Mouse (Mus musculus) limb, embryonic 13.5 days (tissue): ENCODE measurements around the gene Fggy. TPM values are rescaled to one million over a fixed set of nuclear protein-coding genes. Genes with fewer than 3 reads are reported as not detected.
A peak's percentile ranks its signal among the peaks of the same experiment; 100 is the strongest.

Experiments
- ATAC-seq: fragments of 200-750 bp; cut with Nextera tagmentation; 2 replicates; pipeline ENCODE4 v1.8.0; 2017; ENCODE audit warnings: low read depth, moderate number of reproducible peaks, moderate TSS enrichment; ENCODE audit not compliant: low FRiP score
- H3K27ac ChIP-seq: fragments of 300-500 bp; sonication (generic); 2 replicates; pipeline ENCODE4 v1.5.1; 2015; ENCODE audit warnings: inconsistent platforms, mild to moderate bottlenecking, moderate library complexity
- H3K27me3 ChIP-seq: fragments of 300-500 bp; sonication (generic); 2 replicates; pipeline ENCODE4 v1.6.1; 2015; ENCODE audit warnings: mild to moderate bottlenecking, inconsistent platforms
- H3K36me3 ChIP-seq: fragments of 300-500 bp; sonication (generic); 2 replicates; pipeline ENCODE4 v1.6.1; 2015; ENCODE audit warnings: inconsistent platforms, mild to moderate bottlenecking, moderate library complexity
- H3K4me1 ChIP-seq: fragments of 300-500 bp; sonication (generic); 2 replicates; pipeline ENCODE4 v1.6.1; 2015; ENCODE audit warnings: inconsistent platforms
- H3K4me2 ChIP-seq: fragments of 300-500 bp; sonication (generic); replicated peaks from 2 replicates; pipeline ENCODE4 v1.6.1; 2015; ENCODE audit warnings: inconsistent platforms, mild to moderate bottlenecking, moderate library complexity
- H3K4me3 ChIP-seq: fragments of 300-500 bp; sonication (generic); 2 replicates; pipeline ENCODE4 v1.5.1; 2015; ENCODE audit warnings: moderate library complexity, mild to moderate bottlenecking, inconsistent platforms
- H3K9ac ChIP-seq: fragments of 300-500 bp; sonication (generic); 2 replicates; pipeline ENCODE4 v1.6.1; 2015; ENCODE audit warnings: mild to moderate bottlenecking, inconsistent platforms
- H3K9me3 ChIP-seq: fragments of 300-500 bp; sonication (generic); 2 replicates; pipeline ENCODE4 v1.6.1; 2016; ENCODE audit warnings: inconsistent platforms
- WGBS: fragments of 180-500 bp; shearing (Covaris S2); methylation state at CpG from one replicate; pipeline ENCODE4 v1.1.7; 2015; 5-methylcytosine and 5-hydroxymethylcytosine counted together
- polyA plus RNA-seq: library from polyadenylated mRNA; unstranded; fragments of >200 nt; fragmentation: Nextera tagmentation; extraction: Ambion mirVana; gene quantifications from 2 replicates; pipeline ENCODE4 v1.2.1, GENCODE M21; 2015

The Fggy gene
- polyA plus RNA-seq, 1 experiment from 2014 or later: 8.3 TPM

GRCm38 (mm10) chr4:95934384-95935035, 377.2 kb downstream of the Fggy start:
- no peaks in the 10 kb centered on the region for H3K36me3 ChIP-seq
- H3K4me2 ChIP-seq: no peak overlapping the region
- peak overlapping the region; percentile 15; the same call in 1 of the 2 replicates for H3K27ac ChIP-seq
- peaks cover 12% of the 10 kb centered on the region; the same call in 1 of the 2 replicates for H3K4me1 ChIP-seq
- H3K9ac ChIP-seq: no peak overlapping the region
- H3K4me3 ChIP-seq: no peak overlapping the region
- H3K9me3 ChIP-seq: no peaks in the 10 kb centered on the region
- ATAC-seq: peak; percentile 51; the same call in 1 of the 2 replicates
- H3K27me3 ChIP-seq: no peaks in the 10 kb centered on the region
- 50% methylated on average over 4 of the region's 4 CpGs for WGBS

GRCm38 (mm10) chr4:95938701-95939100, 381.4 kb downstream of the Fggy start:
- no peak for ATAC-seq
- Histone ChIP-seq H3K9ac (no peak overlapping the region), H3K4me3 (no peak overlapping the region), H3K4me1 (peaks cover 11% of the 10 kb centered on the region; the same call in 1 of the 2 replicates), H3K36me3 (no peaks in the 10 kb centered on the region), H3K27ac (no peak overlapping the region), H3K9me3 (no peaks in the 10 kb centered on the region), H3K27me3 (no peaks in the 10 kb centered on the region), H3K4me2 (no peak overlapping the region)
- WGBS: 77% methylated on average over 3 of the region's 3 CpGs

- 49% methylated on average over 1 of the region's 1 CpGs for WGBS
- H3K27ac ChIP-seq: no peak overlapping the region
- no peaks in the 10 kb centered on the region for H3K4me1 ChIP-seq
- H3K4me2 ChIP-seq: no peak overlapping the region
- no peaks in the 10 kb centered on the region for H3K9me3 ChIP-seq
- H3K36me3 ChIP-seq: no peaks in the 10 kb centered on the region
- H3K27me3 ChIP-seq: no peaks in the 10 kb centered on the region
- ATAC-seq: peak; percentile 28; the same call in 1 of the 2 replicates
- H3K4me3 ChIP-seq: no peak overlapping the region
- no peak overlapping the region for H3K9ac ChIP-seq
These were observed 390.6 kb downstream of the Fggy start for GRCm38 (mm10) chr4:95947896-95948295.

DNA sequence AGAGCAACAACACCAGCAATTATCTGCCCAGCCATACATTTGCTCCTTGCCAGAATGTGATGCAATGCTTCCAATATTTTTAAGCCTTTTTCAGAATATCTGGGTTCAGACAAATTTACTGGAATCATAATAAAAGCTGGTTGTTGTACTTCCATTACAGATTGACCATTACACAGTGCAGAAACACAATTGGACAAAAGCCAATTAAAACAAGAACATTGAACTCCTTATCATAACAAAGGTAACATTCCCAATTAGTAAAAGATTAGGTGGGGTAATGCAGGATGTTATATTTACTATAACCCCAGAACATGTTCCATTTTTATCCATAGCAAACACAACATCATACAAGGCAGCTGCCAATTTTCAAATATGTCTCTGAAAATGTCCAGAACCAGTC, 396.0 kb downstream of the Fggy start:
- H3K27ac ChIP-seq: no peak overlapping the region
- no peaks in the 10 kb centered on the region for H3K36me3 ChIP-seq
- H3K9me3 ChIP-seq: 0 out of 2 replicates have a peak, but pooled peaks cover 3% of the 10 kb centered on the region
- no peak for ATAC-seq
- H3K27me3 ChIP-seq: no peaks in the 10 kb centered on the region
- no peak overlapping the region for H3K4me3 ChIP-seq
- no peaks in the 10 kb centered on the region for H3K4me1 ChIP-seq
- no peak overlapping the region for H3K4me2 ChIP-seq
- H3K9ac ChIP-seq: no peak overlapping the region

DNA sequence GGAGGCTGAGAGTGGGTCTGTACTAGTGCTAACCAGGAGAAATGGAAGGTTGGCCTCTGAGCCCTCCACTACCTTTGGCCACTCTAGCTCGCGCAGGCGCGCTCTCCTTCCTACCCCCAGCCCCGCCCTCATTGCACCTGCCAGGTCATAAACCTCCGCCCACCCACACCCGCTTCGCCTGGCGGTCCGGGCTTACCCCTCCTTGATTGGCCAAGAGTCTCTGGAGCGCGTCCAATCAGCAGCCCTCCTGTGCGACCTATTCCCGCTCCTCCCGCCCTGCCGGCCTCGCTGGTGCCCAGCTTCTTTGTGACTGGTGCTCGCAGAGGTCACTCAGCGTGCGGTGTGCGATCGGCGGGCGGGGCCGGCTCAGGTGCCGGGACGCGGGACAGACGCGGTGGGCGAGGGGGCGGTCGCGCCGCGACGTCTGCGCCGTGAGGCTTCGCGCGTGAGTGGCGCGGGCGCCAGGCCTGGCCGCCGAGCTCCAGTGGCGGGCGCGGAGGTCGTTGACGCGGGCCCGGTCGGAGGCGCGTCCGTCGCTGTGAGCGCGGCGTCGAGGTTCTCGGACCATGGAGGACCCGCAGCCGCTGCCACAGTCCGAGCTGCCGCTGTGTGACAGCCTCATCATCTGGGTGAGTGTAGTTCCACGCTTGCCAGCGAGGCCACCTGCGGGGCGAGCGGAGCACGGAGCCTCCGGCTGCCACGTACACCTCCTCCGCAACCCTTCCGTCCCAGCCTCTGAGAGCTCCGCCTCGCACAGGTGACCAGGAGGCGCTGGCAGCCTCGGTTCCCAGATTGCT, 409.8 kb downstream of the Fggy start, which contains the start of gene Hook1:
Hook1 (plus strand) TSS at position 313 of the 797 bp plus-strand sequence.
- ATAC-seq: peak; percentile 99
- Histone ChIP-seq H3K36me3 (no peaks in the 10 kb centered on the region), H3K4me3 (peak within 1 kb of the TSS; percentile 71), H3K27ac (no peak within 1 kb of the TSS), H3K4me2 (peak within 1 kb of the TSS; percentile 87), H3K4me1 (peaks cover 7% of the 10 kb centered on the region), H3K9ac (peak within 1 kb of the TSS; percentile 74), H3K9me3 (no peaks in the 10 kb centered on the region), H3K27me3 (no peaks in the 10 kb centered on the region)
- WGBS: under 1% methylated on average over 82 of the region's 82 CpGs
